Mouse (Mus musculus): ENCODE data around the gene Higd1b.

GRCm38 (mm10) chr11:102845926-102846325, 10.3 kb downstream of the Higd1b start:
- TF ChIP-seq CTCF (IDR thresholded peaks at IDR 0.05; ENCODE audit: insufficient read depth, low read length), result no peak
- no peak for TF ChIP-seq POLR2A (IDR thresholded peaks at IDR 0.05; ENCODE audit: borderline replicate concordance, extremely low read depth, low read depth, low read length)

Measured in lung, adult 2 months (tissue).